In the genomic region with DNA sequence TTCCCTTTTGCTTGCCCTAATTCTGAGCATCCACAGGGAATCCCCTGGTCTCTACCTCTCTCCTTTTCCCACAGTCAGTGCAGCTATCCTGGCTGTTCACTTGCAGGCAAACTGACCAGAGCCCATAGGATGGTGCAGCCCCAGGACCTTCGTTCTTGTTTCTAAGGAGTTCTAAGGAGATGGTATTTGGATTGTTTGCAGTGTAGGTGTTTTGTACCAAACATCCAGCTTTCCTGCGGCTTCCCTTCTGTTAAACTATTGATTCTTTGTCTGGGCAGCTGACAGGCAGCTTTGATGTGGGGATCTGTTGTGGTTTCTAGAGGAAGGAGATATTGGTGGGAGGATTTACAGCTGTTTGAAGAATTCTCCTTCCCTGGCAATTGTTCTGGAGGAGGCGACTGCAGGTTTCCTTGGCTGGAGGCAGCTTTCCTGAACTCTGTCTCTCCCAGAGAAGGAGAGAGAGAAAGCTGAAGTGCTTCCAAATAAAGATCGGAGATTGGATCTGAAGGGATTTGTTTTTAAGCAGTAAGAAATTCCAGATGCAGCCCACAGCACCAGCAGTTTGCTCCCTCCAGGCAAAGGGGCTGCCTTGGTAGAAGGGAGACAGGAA, we compare ENCODE assay signal across 14 mouse cellular contexts.
DNase-seq lines count a peak whose midpoint lies in the region; ATAC-seq lines count a peak whose summit lies in the region.
"Had no signal": no experiment of that assay in that cellular context is flagged by ENCODE, and none has a peak within 500 bp of the region (broad histone marks: within the 10 kb centered on the region; RNA-seq: fewer than 3 reads in every experiment).

No protein-coding gene starts in this region.

- peak overlapping the region; percentile 16; the same call in 1 of the 2 replicates for H3K9ac ChIP-seq in heart, embryonic 13.5 days
- H3K9ac ChIP-seq in limb, embryonic 15.5 days: no peak overlapping the region
- H3K9ac ChIP-seq: liver, postnatal 0 days had no signal

- no peak overlapping the region for H3K4me3 ChIP-seq in heart, embryonic 13.5 days
- H3K4me3 ChIP-seq in limb, embryonic 15.5 days: no peak overlapping the region

- intact Hi-C loops in heart, postnatal 36 days (cut with DNase I): no loop called here

- H3K27ac ChIP-seq in heart, embryonic 13.5 days (replicated peaks): no peak overlapping the region
- peak overlapping the region; percentile 12; the same call in 1 of the 2 replicates for H3K27ac ChIP-seq in limb, embryonic 15.5 days
- H3K27ac ChIP-seq: macrophage had no signal

- peaks cover 7% of the 10 kb centered on the region; the same call in 1 of the 2 replicates for H3K4me1 ChIP-seq in heart, embryonic 13.5 days
- peaks cover 15% of the 10 kb centered on the region for H3K4me1 ChIP-seq in limb, embryonic 15.5 days

- H3K4me2 ChIP-seq in heart, embryonic 13.5 days: no peak overlapping the region
- H3K4me2 ChIP-seq in limb, embryonic 15.5 days: no peak overlapping the region

- no peaks in the 10 kb centered on the region for H3K36me3 ChIP-seq in heart, embryonic 13.5 days
- no peaks in the 10 kb centered on the region for H3K36me3 ChIP-seq in limb, embryonic 15.5 days

- no peak for DNase-seq in heart, postnatal 36 days
- peak; percentile 22 for DNase-seq in retina, embryonic 14.5 days (ENCODE audit: low spot score)
- DNase-seq in retina, postnatal 1 day: no peak
- DNase-seq in telencephalon, adult 2 months (ENCODE audit: low read depth, low spot score): peak; percentile 43
- no peak for DNase-seq in liver
- no peak for DNase-seq in natural killer cell, adult 2 months (ENCODE audit: low spot score in 2 of 2)
- DNase-seq: cerebellum, adult 9-10 months; gastrocnemius, postnatal 25 days; kidney, adult 2 months; liver, postnatal 0 days had no signal

- no peak for ATAC-seq in heart, embryonic 13.5 days (ENCODE audit: extremely low read depth, insufficient number of reproducible peaks, low FRiP score, low TSS enrichment)
- ATAC-seq in limb, embryonic 15.5 days (ENCODE audit: insufficient number of reproducible peaks, low FRiP score, low TSS enrichment, low read depth): no peak
- ATAC-seq: activated CD4-positive, CD25-positive, alpha-beta regulatory T cell, adult 4 months; liver, postnatal 0 days had no signal

- no peaks in the 10 kb centered on the region for H3K9me3 ChIP-seq in heart, embryonic 13.5 days
- H3K9me3 ChIP-seq in limb, embryonic 15.5 days: no peaks in the 10 kb centered on the region

- H3K27me3 ChIP-seq in heart, embryonic 13.5 days (replicated peaks): no peaks in the 10 kb centered on the region
- H3K27me3 ChIP-seq in limb, embryonic 15.5 days: no peaks in the 10 kb centered on the region

- 38% methylated on average over 4 of the region's 4 CpGs for WGBS in heart, embryonic 13.5 days
- 12% methylated on average over 4 of the region's 4 CpGs for WGBS in limb, embryonic 15.5 days

Comparison
In these comparisons a context has a peak if more than half of its experiments do, and no peak if none do; other contexts are left out.
1. DNase-seq: peak in retina, embryonic 14.5 days (single experiment) and telencephalon, adult 2 months (single experiment); none in heart, postnatal 36 days (0 of 2), retina, postnatal 1 day (single experiment), liver (single experiment) and natural killer cell, adult 2 months (0 of 2).